Comparison of ENCODE assay signal across 20 mouse cellular contexts in the genomic region with DNA sequence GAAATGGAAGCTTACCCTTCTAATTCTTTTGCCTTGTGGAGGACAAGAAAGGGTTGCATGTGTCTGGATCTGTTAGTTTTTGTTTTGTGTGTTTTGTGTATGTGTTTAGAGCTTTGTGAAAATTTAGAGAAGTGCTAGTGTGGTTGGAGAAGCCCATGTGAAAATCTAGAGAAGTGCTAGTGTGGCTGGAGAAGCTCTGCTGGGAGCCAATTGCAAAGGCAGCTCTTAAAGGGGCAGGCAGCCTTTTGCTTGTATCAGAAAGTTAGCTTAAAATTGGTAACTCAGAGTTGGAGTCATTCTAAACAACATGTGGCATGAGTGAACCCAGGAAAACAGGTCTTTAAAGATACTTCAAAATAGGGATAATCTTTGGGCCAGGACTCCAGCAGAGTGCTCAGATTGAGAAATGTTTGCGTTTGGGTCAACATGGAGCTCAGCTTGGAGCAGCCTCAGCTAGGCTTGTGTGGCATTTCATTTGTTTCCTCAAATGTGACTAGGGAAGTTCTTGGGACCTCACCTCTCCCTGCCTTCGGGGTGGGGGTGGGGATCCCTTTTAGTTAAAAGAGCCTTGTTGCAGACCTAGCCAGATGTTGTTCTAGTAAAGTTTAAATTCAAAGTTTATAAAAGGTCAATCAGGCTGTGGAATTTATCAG. TPM values are rescaled to one million over a fixed set of nuclear protein-coding genes. Genes with fewer than 3 reads are reported as not detected.
DNase-seq lines count a peak whose midpoint lies in the region; ATAC-seq and TF ChIP-seq lines count a peak whose summit lies in the region.
"Not testable (repeated sequence)": the region's sequence is repeated elsewhere in the genome, so short reads cannot be mapped to it uniquely, and the experiment has no call there.
"Had no signal": no experiment of that assay in that cellular context is flagged by ENCODE, and none has a peak within 500 bp of the region (broad histone marks: within the 10 kb centered on the region; RNA-seq: fewer than 3 reads in every experiment).

No protein-coding gene starts in this region.

- H3K4me3 ChIP-seq in MEL (ENCODE audit: control insufficient read depth in 1 of 2, insufficient read depth in 1 of 2, low read depth in 2 of 2, low read length in 2 of 2); forebrain, embryonic 10.5 days; heart, postnatal 0 days (ENCODE audit: low read depth, low read length); limb, embryonic 11.5 days (ENCODE audit: low read depth, low read length); liver, embryonic 12.5 days; liver, postnatal 0 days (ENCODE audit: low read depth, low read length); spleen, adult 2 months (ENCODE audit: extremely low read depth, insufficient read depth, insufficient read length): not testable (repeated sequence)

- not testable (repeated sequence) for H3K4me2 ChIP-seq in heart, postnatal 0 days (ENCODE audit: low read depth, low read length); limb, embryonic 11.5 days (ENCODE audit: low read depth, severe bottlenecking); liver, embryonic 12.5 days; liver, postnatal 0 days (ENCODE audit: low read depth, low read length)

- not testable (repeated sequence) for H3K27ac ChIP-seq in MEL (ENCODE audit: control insufficient read depth, low read depth, low read length); forebrain, embryonic 10.5 days; limb, embryonic 11.5 days (replicated peaks; ENCODE audit: low read depth, low read length)
- 0 out of 2 replicates have a peak overlapping the region, but pooled peaks have one; percentile 36 for H3K27ac ChIP-seq in heart, postnatal 0 days (ENCODE audit: low read depth)
- H3K27ac ChIP-seq in liver, embryonic 12.5 days = 0 out of 2 replicates have a peak overlapping the region, but pooled peaks have one; percentile 20
- H3K27ac ChIP-seq in liver, postnatal 0 days (ENCODE audit: low read depth) = peak overlapping the region; percentile 70; the same call in 1 of the 2 replicates
- peak overlapping the region; percentile 70 for H3K27ac ChIP-seq in spleen, adult 2 months (ENCODE audit: insufficient read depth, low read length)

- not testable (repeated sequence) for H3K9me3 ChIP-seq in MEL (replicated peaks; ENCODE audit: insufficient read depth, low read length); forebrain, embryonic 10.5 days; heart, postnatal 0 days (replicated peaks; ENCODE audit: control insufficient read depth, low read length); limb, embryonic 11.5 days (ENCODE audit: control insufficient read depth, low read length); liver, embryonic 12.5 days (replicated peaks); liver, postnatal 0 days (ENCODE audit: low read length)

- DNase-seq in MEL (ENCODE audit: low read depth, low spot score) = peak; percentile 52
- DNase-seq in forebrain, embryonic 10.5 days (ENCODE audit: extremely low spot score, low spot score) = peak; percentile 6
- DNase-seq in heart, postnatal 0 days (ENCODE audit: low spot score); spleen, adult 2 months (ENCODE audit: low read depth in 1 of 2, low spot score in 2 of 2): not testable (repeated sequence)
- peak; percentile 22 for DNase-seq in limb, embryonic 11.5 days (ENCODE audit: low spot score)
- DNase-seq in liver, postnatal 0 days = peak; percentile 14

- not testable (repeated sequence) for ATAC-seq in heart, postnatal 0 days (ENCODE audit: insufficient read depth, low read depth); limb, embryonic 11.5 days (ENCODE audit: insufficient number of reproducible peaks, low FRiP score, low TSS enrichment, low read depth); liver, embryonic 12.5 days; liver, postnatal 0 days
- ATAC-seq in monocyte, adult 5-6 weeks (replicated peaks; ENCODE audit: insufficient number of reproducible peaks, low FRiP score, low TSS enrichment, poor library complexity, severe bottlenecking) = peak; percentile 75

- WGBS in forebrain, embryonic 10.5 days = 16% methylated on average over 2 of the region's 2 CpGs
- 24% methylated on average over 2 of the region's 2 CpGs for WGBS in heart, postnatal 0 days
- 16% methylated on average over 2 of the region's 2 CpGs for WGBS in limb, embryonic 11.5 days
- 12% methylated on average over 2 of the region's 2 CpGs for WGBS in liver, embryonic 12.5 days (ENCODE audit: insufficient replicate concordance)
- WGBS in liver, postnatal 0 days (ENCODE audit: insufficient replicate concordance) = 11% methylated on average over 2 of the region's 2 CpGs
- WGBS in spleen, adult 2 months = 45% methylated on average over 2 of the region's 2 CpGs

- H3K9ac ChIP-seq in MEL (ENCODE audit: control insufficient read depth, low read depth, low read length, poor library complexity, severe bottlenecking); heart, postnatal 0 days (replicated peaks; ENCODE audit: low read depth, low read length); limb, embryonic 11.5 days (ENCODE audit: low read length); liver, embryonic 12.5 days: not testable (repeated sequence)
- 0 out of 2 replicates have a peak overlapping the region, but pooled peaks have one; percentile 11 for H3K9ac ChIP-seq in liver, postnatal 0 days (replicated peaks)

- not testable (repeated sequence) for H3K27me3 ChIP-seq in MEL (ENCODE audit: control insufficient read depth in 1 of 2, insufficient read depth in 2 of 2, low read length in 2 of 2); forebrain, embryonic 10.5 days (ENCODE audit: poor library complexity, severe bottlenecking); heart, postnatal 0 days (ENCODE audit: control insufficient read depth, insufficient read depth, low read length); limb, embryonic 11.5 days (ENCODE audit: control insufficient read depth, insufficient read depth, low read length); liver, embryonic 12.5 days (replicated peaks); liver, postnatal 0 days (ENCODE audit: insufficient read depth, low read length); spleen, adult 2 months (ENCODE audit: control insufficient read depth, insufficient read depth, low read length)

- not testable (repeated sequence) for TF ChIP-seq EP300 in MEL (IDR thresholded peaks at IDR 0.05; ENCODE audit: low read depth in 1 of 2, low read length in 2 of 2); heart, postnatal 0 days (IDR thresholded peaks at IDR 0.05; ENCODE audit: low read depth); liver, postnatal 0 days (IDR thresholded peaks at IDR 0.05; ENCODE audit: low read depth)

- H3K79me2 ChIP-seq in MEL (ENCODE audit: control insufficient read depth, insufficient read depth, low read length, poor library complexity) = not testable (repeated sequence)

- not testable (repeated sequence) for TF ChIP-seq POLR2A in MEL (IDR thresholded peaks at IDR 0.05; ENCODE audit: control insufficient read depth in 1 of 2, insufficient read depth in 1 of 2, low read depth in 1 of 2, low read length in 2 of 2, poor library complexity in 1 of 2); spleen, adult 2 months (IDR thresholded peaks at IDR 0.05; ENCODE audit: low read depth, low read length)

- not testable (repeated sequence) for TF ChIP-seq RAD21 in MEL (IDR thresholded peaks at IDR 0.05; ENCODE audit: low read depth, low read length)

- not testable (repeated sequence) for TF ChIP-seq CTCF in MEL (IDR thresholded peaks at IDR 0.05 in 2 of 3, conservative IDR thresholded peaks at IDR 0.05 in 1 of 3; ENCODE audit: control insufficient read depth in 1 of 3, insufficient read depth in 1 of 3, low read depth in 2 of 3, low read length in 3 of 3, poor library complexity in 1 of 3, severe bottlenecking in 1 of 3); heart, postnatal 0 days (IDR thresholded peaks at IDR 0.05; ENCODE audit: low read depth); liver, postnatal 0 days (IDR thresholded peaks at IDR 0.05; ENCODE audit: low read depth); spleen, adult 2 months (IDR thresholded peaks at IDR 0.05; ENCODE audit: extremely low read depth, insufficient read depth, insufficient read length, insufficient replicate concordance)

- H3K4me1 ChIP-seq in MEL (ENCODE audit: control insufficient read depth in 1 of 2, insufficient read depth in 2 of 2, low read length in 2 of 2) = peaks cover 10 to 18% of the 10 kb centered on the region in 2 experiments
- not testable (repeated sequence) for H3K4me1 ChIP-seq in forebrain, embryonic 10.5 days; heart, postnatal 0 days (ENCODE audit: control insufficient read depth, insufficient read depth); limb, embryonic 11.5 days (ENCODE audit: control insufficient read depth, insufficient read depth, low read length); liver, embryonic 12.5 days; liver, postnatal 0 days (ENCODE audit: insufficient read depth); spleen, adult 2 months (ENCODE audit: control insufficient read depth, insufficient read depth, insufficient read length)

- peaks cover 0 to 22% of the 10 kb centered on the region in 2 experiments; a peak in 2 of 4 replicates for H3K36me3 ChIP-seq in MEL (ENCODE audit: control insufficient read depth in 1 of 2, insufficient read depth in 2 of 2, low read length in 2 of 2)
- not testable (repeated sequence) for H3K36me3 ChIP-seq in forebrain, embryonic 10.5 days (replicated peaks); heart, postnatal 0 days (replicated peaks; ENCODE audit: control insufficient read depth, insufficient read depth, low read length); limb, embryonic 11.5 days (ENCODE audit: control insufficient read depth, insufficient read depth, low read length); liver, embryonic 12.5 days; liver, postnatal 0 days (replicated peaks; ENCODE audit: insufficient read depth, low read length); spleen, adult 2 months (ENCODE audit: control insufficient read depth, insufficient read depth, low read length)

RNA-seq across cellular contexts. Expression of a gene that starts 7.1 kb away (rescaled TPM):
- total RNA-seq in MEL (2012; rRNA removed) = not detected in 2 replicates
- not detected for polyA plus RNA-seq in MEL (2012; ENCODE audit: insufficient read depth in 1 of 2, insufficient read length in 2 of 2, low read depth in 1 of 2, low replicate concordance in 2 of 2, missing spikeins in 1 of 2)
- 1.3 and 1.5 TPM in 2 replicates for polyA plus RNA-seq in forebrain, embryonic 10.5 days (2016; fragmentation: Nextera tagmentation; extraction: Ambion mirVana)
- total RNA-seq in heart, postnatal 0 days (2014; rRNA removed; ENCODE audit: low replicate concordance) = 21.4 and 25.9 TPM in 2 replicates
- 18.0 and 22.3 TPM in 2 replicates for polyA plus RNA-seq in heart, postnatal 0 days (2015; fragmentation: Nextera tagmentation; extraction: Ambion mirVana)
- polyA plus RNA-seq in limb, embryonic 11.5 days (2014; fragmentation: Nextera tagmentation; extraction: Ambion mirVana) = 2.1 and 3.7 TPM in 2 replicates
- polyA plus RNA-seq in liver, embryonic 12.5 days (2016; fragmentation: Nextera tagmentation; extraction: Ambion mirVana) = 4.9 and 5.7 TPM in 2 replicates
- polyA plus RNA-seq in liver, postnatal 0 days (2015; fragmentation: Nextera tagmentation; extraction: Ambion mirVana) = 24.0 and 25.1 TPM in 2 replicates
- total RNA-seq in monocyte, adult 5-6 weeks (2017) = 90.6 to 170 TPM (median 150 TPM) in 3 replicates
- 20.7 and 26.1 TPM in 2 replicates for polyA plus RNA-seq in spleen, adult 2 months (2012; rRNA removed)
- polyA plus RNA-seq: G1E had no signal

RNA-seq across cellular contexts. Expression of a gene that starts 19.5 kb away (rescaled TPM):
- 1,967 and 2,008 TPM in 2 replicates for total RNA-seq in MEL (2012; rRNA removed)
- 1 to 10 TPM in 1 of 2 experiments, not detected in 1; 4.1 TPM for polyA plus RNA-seq in MEL (2012; ENCODE audit: insufficient read depth in 1 of 2, insufficient read length in 2 of 2, low read depth in 1 of 2, low replicate concordance in 2 of 2, missing spikeins in 1 of 2)
- 4.5 and 5.9 TPM in 2 replicates for polyA plus RNA-seq in forebrain, embryonic 10.5 days (2016; fragmentation: Nextera tagmentation; extraction: Ambion mirVana)
- total RNA-seq in heart, postnatal 0 days (2014; rRNA removed; ENCODE audit: low replicate concordance) = 1,145 and 1,607 TPM in 2 replicates
- 1.5 and 1.7 TPM in 2 replicates for polyA plus RNA-seq in heart, postnatal 0 days (2015; fragmentation: Nextera tagmentation; extraction: Ambion mirVana)
- polyA plus RNA-seq in limb, embryonic 11.5 days (2014; fragmentation: Nextera tagmentation; extraction: Ambion mirVana) = 6.6 and 7.9 TPM in 2 replicates
- 8.6 and 11.6 TPM in 2 replicates for polyA plus RNA-seq in liver, embryonic 12.5 days (2016; fragmentation: Nextera tagmentation; extraction: Ambion mirVana)
- 6.2 and 6.5 TPM in 2 replicates for polyA plus RNA-seq in liver, postnatal 0 days (2015; fragmentation: Nextera tagmentation; extraction: Ambion mirVana)
- total RNA-seq in monocyte, adult 5-6 weeks (2017) = 82.1 to 150 TPM (median 93.5 TPM) in 3 replicates
- 20.0 and 33.6 TPM in 2 replicates for polyA plus RNA-seq in spleen, adult 2 months (2012; rRNA removed)

RNA-seq across cellular contexts. Expression of a gene that starts 20.9 kb away (rescaled TPM):
- total RNA-seq in MEL (2012; rRNA removed) = 348 and 479 TPM in 2 replicates
- 1 to 10 TPM in 1 of 2 experiments, not detected in 1; 3.8 TPM for polyA plus RNA-seq in MEL (2012; ENCODE audit: insufficient read depth in 1 of 2, insufficient read length in 2 of 2, low read depth in 1 of 2, low replicate concordance in 2 of 2, missing spikeins in 1 of 2)
- 9.4 and 10.7 TPM in 2 replicates for polyA plus RNA-seq in forebrain, embryonic 10.5 days (2016; fragmentation: Nextera tagmentation; extraction: Ambion mirVana)
- total RNA-seq in heart, postnatal 0 days (2014; rRNA removed; ENCODE audit: low replicate concordance) = 770 and 1,043 TPM in 2 replicates
- 73.4 and 101 TPM in 2 replicates for polyA plus RNA-seq in heart, postnatal 0 days (2015; fragmentation: Nextera tagmentation; extraction: Ambion mirVana)
- 15.4 and 16.6 TPM in 2 replicates for polyA plus RNA-seq in limb, embryonic 11.5 days (2014; fragmentation: Nextera tagmentation; extraction: Ambion mirVana)
- polyA plus RNA-seq in liver, embryonic 12.5 days (2016; fragmentation: Nextera tagmentation; extraction: Ambion mirVana) = 56.9 and 57.2 TPM in 2 replicates
- 69.6 and 74.1 TPM in 2 replicates for polyA plus RNA-seq in liver, postnatal 0 days (2015; fragmentation: Nextera tagmentation; extraction: Ambion mirVana)
- 589 to 739 TPM (median 677 TPM) in 3 replicates for total RNA-seq in monocyte, adult 5-6 weeks (2017)
- polyA plus RNA-seq in spleen, adult 2 months (2012; rRNA removed) = 20.9 and 25.5 TPM in 2 replicates

RNA-seq across cellular contexts. Expression of a gene that starts 22.1 kb away (rescaled TPM):
- 2.7 and 6.3 TPM in 2 replicates for total RNA-seq in MEL (2012; rRNA removed)
- polyA plus RNA-seq in MEL (2012; ENCODE audit: insufficient read depth in 1 of 2, insufficient read length in 2 of 2, low read depth in 1 of 2, low replicate concordance in 2 of 2, missing spikeins in 1 of 2) = not detected
- polyA plus RNA-seq in forebrain, embryonic 10.5 days (2016; fragmentation: Nextera tagmentation; extraction: Ambion mirVana) = not detected in 2 replicates
- total RNA-seq in heart, postnatal 0 days (2014; rRNA removed; ENCODE audit: low replicate concordance) = 0.23 and 2.0 TPM in 2 replicates
- not detected in 2 replicates for polyA plus RNA-seq in heart, postnatal 0 days (2015; fragmentation: Nextera tagmentation; extraction: Ambion mirVana)
- 0.28 TPM in 1 of 2 replicates, not detected in the other for polyA plus RNA-seq in limb, embryonic 11.5 days (2014; fragmentation: Nextera tagmentation; extraction: Ambion mirVana)
- polyA plus RNA-seq in liver, embryonic 12.5 days (2016; fragmentation: Nextera tagmentation; extraction: Ambion mirVana) = not detected in 2 replicates
- not detected in 2 replicates for polyA plus RNA-seq in liver, postnatal 0 days (2015; fragmentation: Nextera tagmentation; extraction: Ambion mirVana)
- total RNA-seq in monocyte, adult 5-6 weeks (2017) = not detected in 3 replicates
- not detected in 2 replicates for polyA plus RNA-seq in spleen, adult 2 months (2012; rRNA removed)
- total RNA-seq: gastrocnemius, adult 2 months; gastrocnemius, postnatal 25 days; heart, adult 18-20 months; heart, postnatal 25 days had no signal
- polyA plus RNA-seq: CD4-positive, CD25-positive, alpha-beta regulatory T cell, adult 4 months; cerebellum, adult 2 months; embryonic facial prominence, embryonic 10.5 days; forebrain, embryonic 14.5 days; G1E; heart, embryonic 11.5 days; hindbrain, embryonic 10.5 days; hindbrain, embryonic 14.5 days had no signal

RNA-seq across cellular contexts. Expression of a gene that starts 27.7 kb away (rescaled TPM):
- total RNA-seq in MEL (2012; rRNA removed) = 1,651 and 2,239 TPM in 2 replicates
- polyA plus RNA-seq in MEL (2012; ENCODE audit: insufficient read depth in 1 of 2, insufficient read length in 2 of 2, low read depth in 1 of 2, low replicate concordance in 2 of 2, missing spikeins in 1 of 2) = 1 to 10 TPM in 1 of 2 experiments, not detected in 1; 1.7 TPM
- polyA plus RNA-seq in forebrain, embryonic 10.5 days (2016; fragmentation: Nextera tagmentation; extraction: Ambion mirVana) = 7.7 and 9.0 TPM in 2 replicates
- total RNA-seq in heart, postnatal 0 days (2014; rRNA removed; ENCODE audit: low replicate concordance) = 1,907 and 3,007 TPM in 2 replicates
- 1.2 and 1.3 TPM in 2 replicates for polyA plus RNA-seq in heart, postnatal 0 days (2015; fragmentation: Nextera tagmentation; extraction: Ambion mirVana)
- 13.3 and 14.0 TPM in 2 replicates for polyA plus RNA-seq in limb, embryonic 11.5 days (2014; fragmentation: Nextera tagmentation; extraction: Ambion mirVana)
- 4.8 and 6.7 TPM in 2 replicates for polyA plus RNA-seq in liver, embryonic 12.5 days (2016; fragmentation: Nextera tagmentation; extraction: Ambion mirVana)
- 2.8 and 3.5 TPM in 2 replicates for polyA plus RNA-seq in liver, postnatal 0 days (2015; fragmentation: Nextera tagmentation; extraction: Ambion mirVana)
- total RNA-seq in monocyte, adult 5-6 weeks (2017) = 6.8 TPM in 1 of 3 replicates, not detected in the others
- 35.9 and 50.3 TPM in 2 replicates for polyA plus RNA-seq in spleen, adult 2 months (2012; rRNA removed)
- total RNA-seq: gastrocnemius, adult 2 months had no signal
